Mouse (Mus musculus): Measurements from ENCODE around the gene Mlph. TPM values are rescaled to one million over a fixed set of nuclear protein-coding genes. Genes with fewer than 3 reads are reported as not detected.

The Mlph gene
- polyA plus RNA-seq (2012) = not detected in 2 replicates

DNA sequence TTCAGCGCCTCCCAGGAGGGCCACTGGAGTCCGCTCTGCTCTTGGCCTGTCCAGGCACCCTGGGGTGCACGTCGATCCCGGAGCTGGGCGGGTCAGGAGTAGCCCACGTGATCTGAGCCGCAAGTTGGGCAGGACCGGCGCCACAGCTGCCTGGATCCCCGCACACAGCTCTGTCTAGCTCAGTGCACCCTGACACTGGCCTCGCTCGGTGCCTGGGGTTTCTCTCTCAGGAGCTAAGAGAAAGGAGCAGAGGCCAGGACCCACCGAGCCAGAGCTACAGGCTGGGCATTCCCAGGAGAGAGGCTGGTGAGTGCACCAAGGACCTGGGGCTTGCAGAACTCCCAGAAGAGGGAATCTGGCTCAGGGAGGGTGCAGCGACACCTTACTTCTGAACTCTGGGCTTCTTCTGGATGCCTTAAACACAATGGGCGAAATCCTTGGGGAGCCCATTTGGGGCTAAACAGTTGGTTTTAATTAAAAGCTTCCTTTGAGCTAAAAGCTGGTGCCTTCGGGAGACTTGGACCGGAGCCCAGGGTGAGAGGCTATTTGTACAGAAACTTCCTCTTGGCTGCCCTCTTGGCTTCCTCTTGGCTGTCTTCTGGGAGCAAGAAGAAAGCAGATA lies at the start of gene Mlph:
Mlph (plus strand) TSS at position 138 of the 622 bp plus-strand sequence.
- TF ChIP-seq GATA1 (IDR thresholded peaks at IDR 0.05; ENCODE audit: low read length) = no peak

DNA sequence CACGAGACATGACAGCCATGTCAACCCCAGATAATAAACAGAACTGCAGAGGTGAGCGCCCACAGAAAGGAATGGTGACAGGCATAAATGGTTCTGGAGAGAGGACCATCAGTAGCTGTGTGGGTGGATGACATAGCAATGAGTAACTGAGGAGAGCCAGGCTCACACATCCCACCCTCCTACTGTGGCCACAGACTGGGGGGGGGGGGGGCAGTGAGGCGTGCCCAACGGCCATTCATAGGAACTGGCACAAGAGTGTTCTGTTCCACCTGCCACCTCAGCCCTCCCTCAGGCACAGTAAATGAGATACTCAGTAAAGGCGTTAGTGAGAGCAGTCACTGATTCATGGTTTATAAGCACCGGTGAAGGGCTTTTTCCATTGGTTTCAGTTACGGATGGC lies 48.2 kb upstream of the Mlph start:
- no peak for TF ChIP-seq GATA1 (IDR thresholded peaks at IDR 0.05; ENCODE audit: low read length)

- no peak for TF ChIP-seq GATA1 (IDR thresholded peaks at IDR 0.05; ENCODE audit: low read length)
Observed at GRCm38 (mm10) chr1:90870581-90870980, 44.3 kb upstream of the Mlph start.

GRCm38 (mm10) chr1:90875371-90875770 lies 39.5 kb upstream of the Mlph start:
- TF ChIP-seq GATA1 (IDR thresholded peaks at IDR 0.05; ENCODE audit: low read length) = no peak

GRCm38 (mm10) chr1:90875961-90876360 lies 38.9 kb upstream of the Mlph start:
- TF ChIP-seq GATA1 (IDR thresholded peaks at IDR 0.05; ENCODE audit: low read length) = no peak

DNA sequence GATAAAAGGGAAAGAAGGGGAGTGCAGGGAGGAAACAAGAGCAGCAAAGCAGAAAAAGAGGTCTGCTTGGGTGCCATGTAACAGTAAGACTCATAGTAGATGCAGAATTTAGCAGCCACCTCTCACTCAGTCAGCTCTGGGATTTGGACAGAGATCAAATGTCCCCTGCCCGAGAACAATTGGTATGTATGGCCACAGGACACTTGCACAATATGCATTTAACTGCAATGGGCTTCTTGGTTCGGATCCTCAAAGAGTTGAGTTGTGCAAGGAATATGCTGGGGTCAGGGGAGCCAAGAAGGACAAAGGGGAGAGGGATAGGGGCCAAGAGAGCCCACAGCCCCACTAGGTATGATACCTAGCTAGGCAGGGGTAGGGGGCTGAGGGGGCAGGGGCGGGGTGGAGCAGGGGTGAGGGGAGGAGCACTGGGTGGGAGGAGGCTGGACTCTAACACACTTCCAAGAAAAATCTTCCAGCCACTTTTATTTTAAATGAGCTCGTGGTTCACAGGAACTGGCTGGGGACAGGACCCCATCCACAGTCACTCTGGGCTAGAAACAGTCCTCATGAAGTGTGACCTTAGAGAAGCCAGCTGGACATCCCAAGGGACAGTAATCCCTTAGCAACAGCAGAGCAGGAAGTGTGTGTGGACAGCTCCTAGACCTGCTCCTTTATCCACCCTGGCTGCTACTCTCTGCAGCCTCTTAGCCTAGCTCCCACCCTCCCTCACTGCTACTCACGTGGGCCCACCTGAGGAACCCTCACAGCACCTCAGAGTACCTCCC lies 38.2 kb upstream of the Mlph start:
- TF ChIP-seq GATA1 (IDR thresholded peaks at IDR 0.05; ENCODE audit: low read length) = no peak

GRCm38 (mm10) chr1:90885771-90886460 lies 29.0 kb upstream of the Mlph start:
- no peak for TF ChIP-seq GATA1 (IDR thresholded peaks at IDR 0.05; ENCODE audit: low read length)

DNA sequence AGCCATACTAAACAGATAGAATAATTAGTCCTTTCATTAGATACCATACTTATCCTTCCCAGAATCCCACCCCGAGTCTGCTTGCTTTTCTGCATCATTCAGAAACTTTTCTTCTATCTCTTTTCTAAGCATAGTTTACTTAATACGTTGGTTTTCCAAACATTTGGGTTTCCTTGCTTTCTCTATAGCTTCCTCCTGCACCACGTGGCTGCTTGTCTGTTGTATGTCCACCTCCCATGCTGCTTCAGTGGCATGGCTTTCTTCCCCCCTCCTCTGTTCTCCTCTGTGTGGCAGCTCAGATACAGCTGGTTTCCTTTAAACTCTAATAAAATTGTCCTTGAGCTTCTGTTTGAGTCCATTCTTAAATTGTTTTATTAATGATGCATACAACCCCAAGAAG lies 20.4 kb upstream of the Mlph start:
- no peak for TF ChIP-seq GATA1 (IDR thresholded peaks at IDR 0.05; ENCODE audit: low read length)

- TF ChIP-seq GATA1 (IDR thresholded peaks at IDR 0.05; ENCODE audit: low read length) = no peak
Observed at GRCm38 (mm10) chr1:90895004-90895403, 19.9 kb upstream of the Mlph start.

- no peak for TF ChIP-seq GATA1 (IDR thresholded peaks at IDR 0.05; ENCODE audit: low read length)
Observed at GRCm38 (mm10) chr1:90896281-90896680, 18.6 kb upstream of the Mlph start.

DNA sequence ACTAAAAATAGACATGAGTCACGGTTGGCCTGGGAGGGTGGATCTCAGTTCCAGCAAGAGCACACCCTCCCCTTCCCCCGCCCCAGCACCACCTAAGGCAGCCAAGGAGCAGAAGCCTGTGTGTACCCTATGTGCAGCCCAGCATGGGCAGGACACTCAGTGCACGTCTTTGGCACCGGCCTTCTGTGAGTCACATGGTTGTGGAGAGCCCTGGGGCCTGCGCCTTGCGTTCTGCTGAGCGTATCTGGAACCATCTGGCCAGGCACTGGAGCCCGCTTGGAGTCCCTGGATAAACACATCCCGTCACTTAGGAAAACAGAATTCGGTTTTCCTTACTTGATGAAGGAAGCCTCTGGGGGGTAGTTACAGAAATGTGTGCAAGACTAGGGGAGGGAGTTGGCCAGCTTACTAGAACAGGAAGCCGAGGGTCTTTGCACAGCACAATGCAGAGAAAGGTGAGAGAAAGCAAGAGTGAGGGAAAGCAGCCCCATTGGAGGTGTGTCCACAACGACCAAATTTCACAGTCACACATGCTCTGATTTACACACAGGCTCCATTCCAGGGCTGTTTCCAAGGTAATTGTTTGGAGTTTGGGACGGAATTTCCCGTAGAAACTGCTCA lies 18.0 kb upstream of the Mlph start:
- no peak for TF ChIP-seq GATA1 (IDR thresholded peaks at IDR 0.05; ENCODE audit: low read length)

GRCm38 (mm10) chr1:90898012-90898411 lies 16.9 kb upstream of the Mlph start:
- TF ChIP-seq GATA1 (IDR thresholded peaks at IDR 0.05; ENCODE audit: low read length) = no peak

DNA sequence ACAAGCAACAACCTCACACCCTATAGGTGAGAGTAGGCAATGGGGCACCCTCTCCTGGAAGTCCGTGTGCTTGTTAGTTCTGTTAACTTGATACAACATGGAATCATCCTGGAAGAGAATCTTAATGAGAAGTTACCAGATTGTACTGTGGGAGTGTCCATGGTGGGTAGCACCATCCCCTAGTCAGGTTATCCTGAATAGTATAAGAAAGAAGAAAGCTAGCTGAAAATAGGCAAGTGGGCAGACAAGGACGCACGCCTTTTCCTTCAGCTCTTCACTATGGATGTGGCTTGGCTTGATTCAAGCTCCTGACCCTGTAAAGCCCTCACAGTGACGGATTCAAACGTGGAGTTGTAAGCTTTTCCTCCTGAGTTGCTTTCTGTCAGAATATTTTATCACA lies 15.1 kb upstream of the Mlph start:
- no peak for TF ChIP-seq GATA1 (IDR thresholded peaks at IDR 0.05; ENCODE audit: low read length)

- TF ChIP-seq GATA1 (IDR thresholded peaks at IDR 0.05; ENCODE audit: low read length) = no peak
Observed at GRCm38 (mm10) chr1:90900406-90900805, 14.5 kb upstream of the Mlph start.

GRCm38 (mm10) chr1:90901246-90901645 lies 13.6 kb upstream of the Mlph start:
- TF ChIP-seq GATA1 (IDR thresholded peaks at IDR 0.05; ENCODE audit: low read length) = no peak

GRCm38 (mm10) chr1:90901681-90902208 lies 13.1 kb upstream of the Mlph start:
- no peak for TF ChIP-seq GATA1 (IDR thresholded peaks at IDR 0.05; ENCODE audit: low read length)
